Mouse (Mus musculus) neural tube, embryonic 11.5 days (tissue): ENCODE data around the gene Gm20388. TPM values are rescaled to one million over a fixed set of nuclear protein-coding genes. Genes with fewer than 3 reads are reported as not detected.

Experiments
- ATAC-seq: fragments of 200-750 bp; cut with Nextera tagmentation; 2 replicates; pipeline ENCODE4 v1.8.0; 2017; ENCODE audit warnings: moderate number of reproducible peaks, mild to moderate bottlenecking, moderate TSS enrichment, moderate library complexity; ENCODE audit not compliant: insufficient read depth, low FRiP score, low TSS enrichment
- DNase-seq: peaks from one replicate; pipeline ENCODE4 v3.0.0-alpha.2; 2015; ENCODE audit warnings: low spot score
- H3K27ac ChIP-seq: fragments of 300-500 bp; sonication (generic); 2 replicates; pipeline ENCODE4 v1.5.1; 2014; ENCODE audit warnings: low read depth, mild to moderate bottlenecking, low read length
- H3K27me3 ChIP-seq: fragments of 300-500 bp; sonication (generic); 2 replicates; pipeline ENCODE4 v1.6.1; 2014; ENCODE audit warnings: mild to moderate bottlenecking, low read length, mixed read lengths; ENCODE audit not compliant: control insufficient read depth, insufficient read depth
- H3K36me3 ChIP-seq: fragments of 300-500 bp; sonication (generic); 2 replicates; pipeline ENCODE4 v1.6.1; 2014; ENCODE audit warnings: mild to moderate bottlenecking, low read length, moderate library complexity, mixed read lengths; ENCODE audit not compliant: control insufficient read depth, insufficient read depth
- H3K4me1 ChIP-seq: fragments of 300-500 bp; sonication (generic); 2 replicates; pipeline ENCODE4 v1.6.1; 2014; ENCODE audit warnings: low read length, mixed read lengths; ENCODE audit not compliant: control insufficient read depth, insufficient read depth
- H3K4me2 ChIP-seq: fragments of 300-500 bp; sonication (generic); 2 replicates; pipeline ENCODE4 v1.6.1; 2014; ENCODE audit warnings: low read depth, mild to moderate bottlenecking, moderate library complexity
- H3K4me3 ChIP-seq: fragments of 300-500 bp; sonication (generic); 2 replicates; pipeline ENCODE4 v1.5.1; 2014; ENCODE audit warnings: low read depth, low read length
- H3K9ac ChIP-seq: fragments of 300-500 bp; sonication (generic); 2 replicates; pipeline ENCODE4 v1.6.1; 2014; ENCODE audit warnings: mild to moderate bottlenecking, low read length
- H3K9me3 ChIP-seq: fragments of 300-500 bp; sonication (generic); 2 replicates; pipeline ENCODE4 v1.6.1; 2016; ENCODE audit warnings: low read length; ENCODE audit not compliant: control insufficient read depth
- WGBS: fragments of 180-500 bp; shearing (Covaris S2); extraction: QIAGEN DNeasy Blood & Tissue Kit; methylation state at CpG from one replicate; pipeline ENCODE4 v1.1.7; 2014; 5-methylcytosine and 5-hydroxymethylcytosine counted together
- polyA plus RNA-seq: library from polyadenylated mRNA; unstranded; fragments of >200 nt; fragmentation: Nextera tagmentation; extraction: Ambion mirVana; gene quantifications from 2 replicates; pipeline ENCODE4 v1.2.1, GENCODE M21; 2014

Gene Gm20388
- polyA plus RNA-seq, 1 experiment from 2014 or later = not detected

GRCm38 (mm10) chr8:121967977-121968376, 2057.3 kb downstream of the Gm20388 start:
- H3K4me3 ChIP-seq = no peak overlapping the region
- DNase-seq (no peak), ATAC-seq (no peak)
- 19% methylated on average over 4 of the region's 4 CpGs for WGBS
- H3K4me1 ChIP-seq = peaks cover 26% of the 10 kb centered on the region
- H3K4me2 ChIP-seq = no peak overlapping the region
- H3K36me3 ChIP-seq = no peaks in the 10 kb centered on the region
- H3K9me3 ChIP-seq = no peaks in the 10 kb centered on the region
- H3K27ac ChIP-seq = peak overlapping the region; percentile 4; the same call in 1 of the 2 replicates
- H3K27me3 ChIP-seq = no peaks in the 10 kb centered on the region
- no peak overlapping the region for H3K9ac ChIP-seq

- no peak overlapping the region for H3K4me2 ChIP-seq
- ATAC-seq = no peak
- H3K27ac ChIP-seq = no peak overlapping the region
- WGBS = 66% methylated on average over 4 of the region's 4 CpGs
- no peak for DNase-seq
- peaks cover 26% of the 10 kb centered on the region for H3K4me1 ChIP-seq
- no peaks in the 10 kb centered on the region for H3K9me3 ChIP-seq
- no peaks in the 10 kb centered on the region for H3K27me3 ChIP-seq
- H3K9ac ChIP-seq = no peak overlapping the region
- H3K36me3 ChIP-seq = no peaks in the 10 kb centered on the region
- H3K4me3 ChIP-seq = no peak overlapping the region
These were observed 2057.9 kb downstream of the Gm20388 start for GRCm38 (mm10) chr8:121968542-121968941.

GRCm38 (mm10) chr8:121970225-121970624, 2059.6 kb downstream of the Gm20388 start:
- no peak overlapping the region for H3K27ac ChIP-seq
- no peak overlapping the region for H3K4me2 ChIP-seq
- H3K27me3 ChIP-seq = no peaks in the 10 kb centered on the region
- H3K4me3 ChIP-seq = no peak overlapping the region
- ATAC-seq (no peak), DNase-seq (no peak)
- WGBS = 92% methylated on average over 8 of the region's 8 CpGs
- H3K4me1 ChIP-seq = peaks cover 26% of the 10 kb centered on the region
- no peaks in the 10 kb centered on the region for H3K9me3 ChIP-seq
- H3K9ac ChIP-seq = no peak overlapping the region
- no peaks in the 10 kb centered on the region for H3K36me3 ChIP-seq

- Histone ChIP-seq H3K27me3 (no peaks in the 10 kb centered on the region), H3K27ac (no peak overlapping the region), H3K9ac (peak overlapping the region; percentile 26; the same call in 1 of the 2 replicates), H3K36me3 (peaks cover 6% of the 10 kb centered on the region; the same call in 1 of the 2 replicates), H3K9me3 (no peaks in the 10 kb centered on the region), H3K4me3 (no peak overlapping the region), H3K4me1 (peaks cover 17% of the 10 kb centered on the region), H3K4me2 (no peak overlapping the region)
- ATAC-seq = no peak
- WGBS = 80% methylated on average over 17 of the region's 17 CpGs
- no peak for DNase-seq
These were observed 2060.9 kb downstream of the Gm20388 start for GRCm38 (mm10) chr8:121971488-121972058.

GRCm38 (mm10) chr8:121973906-121974305, 2063.3 kb downstream of the Gm20388 start:
- no peaks in the 10 kb centered on the region for H3K27me3 ChIP-seq
- H3K4me2 ChIP-seq = no peak overlapping the region
- no peak overlapping the region for H3K27ac ChIP-seq
- ATAC-seq (no peak), DNase-seq (no peak)
- 93% methylated on average over 20 of the region's 28 CpGs for WGBS
- no peaks in the 10 kb centered on the region for H3K9me3 ChIP-seq
- no peak overlapping the region for H3K9ac ChIP-seq
- H3K4me1 ChIP-seq = no peaks in the 10 kb centered on the region
- peaks cover 10% of the 10 kb centered on the region; the same call in 1 of the 2 replicates for H3K36me3 ChIP-seq
- no peak overlapping the region for H3K4me3 ChIP-seq

GRCm38 (mm10) chr8:121977819-121978590, 2067.4 kb downstream of the Gm20388 start:
- Histone ChIP-seq H3K36me3 (peaks cover 21% of the 10 kb centered on the region), H3K4me3 (no peak overlapping the region), H3K9me3 (no peaks in the 10 kb centered on the region), H3K4me2 (no peak overlapping the region), H3K4me1 (no peaks in the 10 kb centered on the region), H3K9ac (no peak overlapping the region), H3K27ac (no peak overlapping the region), H3K27me3 (no peaks in the 10 kb centered on the region)
- DNase-seq (peak; percentile 53), ATAC-seq (no peak)
- WGBS = 73% methylated on average over 8 of the region's 8 CpGs

GRCm38 (mm10) chr8:121978670-121979069, 2068.0 kb downstream of the Gm20388 start:
- H3K9me3 ChIP-seq = no peaks in the 10 kb centered on the region
- 95% methylated on average over 13 of the region's 13 CpGs for WGBS
- DNase-seq = no peak
- H3K4me1 ChIP-seq = no peaks in the 10 kb centered on the region
- peaks cover 21% of the 10 kb centered on the region for H3K36me3 ChIP-seq
- H3K4me3 ChIP-seq = no peak overlapping the region
- H3K27me3 ChIP-seq = no peaks in the 10 kb centered on the region
- H3K27ac ChIP-seq = no peak overlapping the region
- no peak for ATAC-seq
- no peak overlapping the region for H3K4me2 ChIP-seq
- no peak overlapping the region for H3K9ac ChIP-seq

- ATAC-seq = no peak
- Histone ChIP-seq H3K9me3 (no peaks in the 10 kb centered on the region), H3K27me3 (no peaks in the 10 kb centered on the region), H3K4me3 (no peak overlapping the region), H3K36me3 (peaks cover 17% of the 10 kb centered on the region), H3K27ac (no peak overlapping the region), H3K4me2 (no peak overlapping the region), H3K4me1 (no peaks in the 10 kb centered on the region), H3K9ac (no peak overlapping the region)
- WGBS = 93% methylated on average over 11 of the region's 11 CpGs
- DNase-seq = no peak
These were observed 2070.3 kb downstream of the Gm20388 start for GRCm38 (mm10) chr8:121980792-121981519.
